11 mouse cellular contexts compared by ENCODE assay signal in the genomic region with DNA sequence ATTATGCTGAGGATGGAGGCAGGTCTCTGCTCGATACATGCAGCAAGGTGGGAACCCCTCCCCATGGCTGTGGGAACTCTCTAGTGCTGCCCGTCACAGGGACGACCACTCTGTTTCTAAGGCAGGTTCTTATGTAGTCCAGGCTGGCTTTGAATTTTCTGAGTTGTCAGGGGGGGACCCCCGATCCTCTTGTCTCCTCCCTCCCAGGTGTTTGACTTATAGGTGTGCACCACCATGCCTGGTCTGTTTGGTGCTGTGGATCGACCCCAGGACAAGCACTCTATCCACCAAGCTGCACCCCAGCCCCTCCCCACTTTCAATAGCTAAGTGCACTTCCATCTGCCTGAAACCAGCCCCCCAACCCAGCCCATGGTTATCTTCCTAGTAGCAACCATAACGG. TPM values are rescaled to one million over a fixed set of nuclear protein-coding genes. Genes with fewer than 3 reads are reported as not detected.
A peak's percentile ranks its signal among the peaks of the same experiment; 100 is the strongest.
DNase-seq lines count a peak whose midpoint lies in the region; ATAC-seq lines count a peak whose summit lies in the region.
"Had no signal": no experiment of that assay in that cellular context is flagged by ENCODE, and none has a peak within 500 bp of the region (broad histone marks: within the 10 kb centered on the region; RNA-seq: fewer than 3 reads in every experiment).

No protein-coding gene starts in this region.

- H3K27me3 ChIP-seq in forebrain, embryonic 13.5 days = no peaks in the 10 kb centered on the region
- H3K27me3 ChIP-seq in forebrain, embryonic 12.5 days = no peaks in the 10 kb centered on the region
- no peaks in the 10 kb centered on the region for H3K27me3 ChIP-seq in forebrain, embryonic 14.5 days (replicated peaks; ENCODE audit: control insufficient read depth, insufficient read depth, low read length)
- H3K27me3 ChIP-seq in midbrain, embryonic 15.5 days (replicated peaks) = no peaks in the 10 kb centered on the region

- no peaks in the 10 kb centered on the region for H3K36me3 ChIP-seq in forebrain, embryonic 13.5 days (ENCODE audit: poor library complexity, severe bottlenecking)
- H3K36me3 ChIP-seq in forebrain, embryonic 12.5 days (replicated peaks) = no peaks in the 10 kb centered on the region
- no peaks in the 10 kb centered on the region for H3K36me3 ChIP-seq in forebrain, embryonic 14.5 days (ENCODE audit: control insufficient read depth, insufficient read depth, low read length)
- no peaks in the 10 kb centered on the region for H3K36me3 ChIP-seq in midbrain, embryonic 15.5 days (replicated peaks)

- H3K9me3 ChIP-seq in forebrain, embryonic 13.5 days (replicated peaks) = no peaks in the 10 kb centered on the region
- no peaks in the 10 kb centered on the region for H3K9me3 ChIP-seq in forebrain, embryonic 12.5 days
- H3K9me3 ChIP-seq in forebrain, embryonic 14.5 days (replicated peaks; ENCODE audit: control insufficient read depth, low read length) = no peaks in the 10 kb centered on the region
- no peaks in the 10 kb centered on the region for H3K9me3 ChIP-seq in midbrain, embryonic 15.5 days

- no peak for ATAC-seq in forebrain, embryonic 13.5 days
- no peak for ATAC-seq in forebrain, embryonic 12.5 days (ENCODE audit: low FRiP score)
- no peak for ATAC-seq in forebrain, embryonic 14.5 days
- ATAC-seq in midbrain, embryonic 15.5 days (replicated peaks) = no peak

- no peak overlapping the region for H3K4me3 ChIP-seq in forebrain, embryonic 13.5 days
- no peak overlapping the region for H3K4me3 ChIP-seq in forebrain, embryonic 12.5 days (replicated peaks)
- H3K4me3 ChIP-seq in forebrain, embryonic 14.5 days (ENCODE audit: low read depth, low read length) = no peak overlapping the region
- no peak overlapping the region for H3K4me3 ChIP-seq in midbrain, embryonic 15.5 days

- no peak overlapping the region for H3K9ac ChIP-seq in forebrain, embryonic 13.5 days
- H3K9ac ChIP-seq in forebrain, embryonic 12.5 days = no peak overlapping the region
- H3K9ac ChIP-seq in forebrain, embryonic 14.5 days (ENCODE audit: low read length) = no peak overlapping the region
- no peak overlapping the region for H3K9ac ChIP-seq in midbrain, embryonic 15.5 days
- H3K9ac ChIP-seq: liver, embryonic 14.5 days had no signal

- no peak overlapping the region for H3K4me2 ChIP-seq in forebrain, embryonic 13.5 days
- no peak overlapping the region for H3K4me2 ChIP-seq in forebrain, embryonic 12.5 days
- no peak overlapping the region for H3K4me2 ChIP-seq in forebrain, embryonic 14.5 days (ENCODE audit: low read length)
- no peak overlapping the region for H3K4me2 ChIP-seq in midbrain, embryonic 15.5 days

- 91% methylated on average over 6 of the region's 6 CpGs for WGBS in forebrain, embryonic 13.5 days
- WGBS in forebrain, embryonic 12.5 days = 84% methylated on average over 6 of the region's 6 CpGs
- 86% methylated on average over 6 of the region's 6 CpGs for WGBS in forebrain, embryonic 14.5 days
- 90% methylated on average over 6 of the region's 6 CpGs for WGBS in midbrain, embryonic 15.5 days

- DNase-seq in kidney, postnatal 10 days = peak; percentile 11
- no peak for DNase-seq in kidney, postnatal 25 days
- no peak for DNase-seq in forebrain, embryonic 14.5 days (ENCODE audit: low spot score)
- no peak for DNase-seq in thymus, postnatal 14 days
- no peak for DNase-seq in T-cell, adult 2 months (ENCODE audit: low spot score)
- DNase-seq: B cell, adult 2 months; gastrocnemius, postnatal 36 days had no signal

- peaks cover 39% of the 10 kb centered on the region for H3K4me1 ChIP-seq in forebrain, embryonic 13.5 days
- peaks cover 33% of the 10 kb centered on the region for H3K4me1 ChIP-seq in forebrain, embryonic 12.5 days
- H3K4me1 ChIP-seq in forebrain, embryonic 14.5 days (ENCODE audit: control insufficient read depth, insufficient read depth, low read length) = peaks cover 20% of the 10 kb centered on the region
- H3K4me1 ChIP-seq in midbrain, embryonic 15.5 days = peaks cover 34% of the 10 kb centered on the region

- peak overlapping the region; percentile 99; the same call in 1 of the 2 replicates for H3K27ac ChIP-seq in forebrain, embryonic 13.5 days
- H3K27ac ChIP-seq in forebrain, embryonic 12.5 days = no peak overlapping the region; the same call in 1 of the 2 replicates
- peak overlapping the region; percentile 99 for H3K27ac ChIP-seq in forebrain, embryonic 14.5 days (ENCODE audit: low read depth, low read length)
- H3K27ac ChIP-seq in midbrain, embryonic 15.5 days = peak overlapping the region; percentile 99; the same call in 1 of the 2 replicates
- H3K27ac ChIP-seq: liver, embryonic 14.5 days had no signal

RNA-seq across cellular contexts. Expression of gene Cstad, which starts 1.9 kb away (rescaled TPM):
- polyA plus RNA-seq in forebrain, embryonic 13.5 days (2015; fragmentation: Nextera tagmentation; extraction: Ambion mirVana) = 0.49 and 1.1 TPM in 2 replicates
- polyA plus RNA-seq in forebrain, embryonic 12.5 days (2016; fragmentation: Nextera tagmentation; extraction: Ambion mirVana) = 0.47 and 0.67 TPM in 2 replicates
- 0.64 and 1.2 TPM in 2 replicates for polyA plus RNA-seq in forebrain, embryonic 14.5 days (2014; fragmentation: Nextera tagmentation; extraction: Ambion mirVana)
- 0.51 and 0.63 TPM in 2 replicates for polyA plus RNA-seq in midbrain, embryonic 15.5 days (2015; fragmentation: Nextera tagmentation; extraction: Ambion mirVana)
